Mouse (Mus musculus) lung, adult 2 months (tissue): ENCODE results near the gene Gm13283. TPM values are rescaled to one million over a fixed set of nuclear protein-coding genes. Genes with fewer than 3 reads are reported as not detected.
"Not testable (repeated sequence)": the region's sequence is repeated elsewhere in the genome, so short reads cannot be mapped to it uniquely, and the experiment has no call there.

Source experiments
- DNase-seq: peaks from one replicate; pipeline ENCODE4 v3.0.0; 2022
- H3K4me1 ChIP-seq: fragments of 200-500 bp; 2 replicates; pipeline ENCODE4 v1.6.1; 2011; ENCODE audit warnings: low read length; ENCODE audit not compliant: control insufficient read depth, insufficient read depth
- H3K4me3 ChIP-seq: fragments of 200-500 bp; replicated peaks from 2 replicates; pipeline ENCODE3; 2011; ENCODE audit warnings: low read depth, mild to moderate bottlenecking, control low read depth, low read length; ENCODE audit errors: extremely low read depth
- CTCF ChIP-seq: fragments of 200-500 bp; IDR thresholded peaks from 2 replicates; pipeline ENCODE4 v1.5.1; 2011; ENCODE audit warnings: mild to moderate bottlenecking, low read length, control low read depth; ENCODE audit not compliant: insufficient read depth
- POLR2A ChIP-seq: fragments of 200-500 bp; IDR thresholded peaks from 2 replicates; pipeline ENCODE4 v1.6.1; 2011; ENCODE audit warnings: low read depth, mild to moderate bottlenecking, control low read depth, low read length, borderline replicate concordance; ENCODE audit errors: extremely low read depth
- WGBS: fragments of 180-500 bp; shearing (Covaris S2); methylation state at CpG from one replicate; pipeline ENCODE4 v1.1.7; 2018; 5-methylcytosine and 5-hydroxymethylcytosine counted together
- polyA plus RNA-seq: library from polyadenylated mRNA; depleted of rRNA; stranded (reverse); fragments of >200 nt; gene quantifications from 2 replicates; pipeline ENCODE4 v1.2.3, GENCODE M21; 2012

Gm13283 gene
- polyA plus RNA-seq, 1 experiment, result not detected

DNA sequence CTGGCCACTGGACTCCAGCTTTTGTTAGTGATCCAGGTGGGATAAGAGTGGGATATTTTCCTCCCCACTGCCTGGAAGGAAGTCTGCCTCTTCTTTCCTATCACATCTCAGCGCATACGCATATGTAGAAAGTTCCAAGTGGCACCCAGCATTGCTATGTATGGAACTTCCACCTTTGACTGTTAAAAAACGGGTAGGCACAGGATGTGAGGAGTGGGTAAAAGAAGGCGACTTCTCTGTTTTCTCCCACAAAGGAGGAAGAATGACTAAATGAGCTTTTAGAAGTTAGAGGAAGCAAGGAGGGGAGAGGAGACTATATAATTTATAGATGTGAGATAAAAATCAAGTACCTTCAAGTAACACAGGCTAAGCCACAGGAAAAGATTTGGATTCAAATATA, 18.5 kb upstream of the Gm13283 start:
- no peak overlapping the region for H3K4me3 ChIP-seq
- 76% methylated on average over 4 of the region's 4 CpGs for WGBS
- TF ChIP-seq POLR2A (no peak), CTCF (no peak)
- DNase-seq, result no peak
- no peaks in the 10 kb centered on the region for H3K4me1 ChIP-seq

DNA sequence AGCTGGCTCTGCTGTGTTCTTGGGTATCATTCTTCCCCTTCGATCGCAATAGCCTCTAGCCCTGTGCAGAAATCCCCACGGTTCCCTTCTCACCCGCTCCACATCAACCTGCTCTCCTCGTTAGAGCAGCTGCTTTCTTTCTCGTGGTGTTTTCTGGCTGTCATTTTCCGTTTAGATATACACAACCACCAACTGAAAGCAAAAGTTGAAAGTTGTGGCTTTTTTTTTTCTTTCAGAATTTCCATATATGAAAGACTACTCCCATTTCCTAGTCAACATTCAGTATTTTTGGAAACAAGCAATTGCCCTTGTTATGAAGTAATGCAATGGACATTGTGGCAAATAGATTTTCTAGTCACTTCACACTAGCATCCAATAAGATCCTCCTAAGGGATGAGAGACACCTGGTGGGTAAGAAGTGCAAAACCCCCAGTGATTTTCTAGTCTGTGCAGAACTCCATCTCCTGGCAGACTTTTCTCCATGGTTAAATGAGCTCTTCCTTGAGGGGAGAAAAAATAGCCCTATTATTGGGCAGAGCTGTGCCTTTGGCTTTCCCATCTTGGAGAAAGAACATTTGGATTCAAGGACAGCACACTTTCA, 17.0 kb upstream of the Gm13283 start:
- H3K4me3 ChIP-seq, result no peak overlapping the region
- WGBS, result 60% methylated on average over 7 of the region's 7 CpGs
- no peak for DNase-seq
- TF ChIP-seq POLR2A, result no peak
- TF ChIP-seq CTCF, result no peak
- no peaks in the 10 kb centered on the region for H3K4me1 ChIP-seq

DNA sequence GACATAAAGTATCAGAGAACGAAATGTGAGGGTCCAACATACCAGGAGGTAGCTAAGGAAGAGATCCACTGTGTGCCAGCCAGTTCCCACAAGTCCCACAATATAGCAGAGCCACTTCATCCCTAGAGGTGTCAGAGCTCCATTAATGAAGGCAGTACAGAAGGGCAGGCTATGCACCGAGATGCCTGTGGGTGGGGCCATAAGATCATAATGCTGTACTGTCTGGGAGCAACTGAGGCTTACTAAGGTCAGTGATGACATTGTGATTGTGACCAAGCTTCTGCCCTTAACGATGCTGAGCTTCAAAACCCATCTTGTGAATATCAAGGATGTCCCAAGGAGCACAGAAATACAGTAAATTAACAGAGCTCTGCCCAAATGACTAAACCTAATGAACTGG, 15.7 kb upstream of the Gm13283 start:
- Histone ChIP-seq H3K4me1 (no peaks in the 10 kb centered on the region), H3K4me3 (no peak overlapping the region)
- no peak for DNase-seq
- TF ChIP-seq CTCF (peak; percentile 37; the same call in 1 of the 2 replicates), POLR2A (no peak)
- WGBS, result 63% methylated on average over 3 of the region's 3 CpGs

DNA sequence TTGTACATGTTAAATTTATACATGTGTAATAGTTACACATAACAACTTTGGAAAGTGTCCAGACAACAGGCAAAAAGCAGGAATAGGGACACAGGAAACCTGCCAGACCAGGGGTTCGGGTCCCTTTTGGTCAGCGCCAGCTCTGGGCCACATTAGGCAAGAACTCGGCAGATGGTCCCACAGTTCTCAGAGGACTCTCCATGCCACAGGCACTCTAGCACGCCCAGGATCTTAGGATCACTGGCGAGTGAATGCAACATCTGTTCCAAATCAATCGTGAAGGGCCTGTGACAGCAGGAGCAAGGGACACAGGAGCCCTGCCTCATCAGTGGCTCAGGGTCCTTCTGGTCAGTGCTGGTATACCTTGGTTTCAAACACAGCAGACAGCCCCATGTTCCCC, 10.0 kb upstream of the Gm13283 start:
- WGBS, result 67% methylated on average over 6 of the region's 6 CpGs
- H3K4me3 ChIP-seq, result no peak overlapping the region
- no peak for DNase-seq
- H3K4me1 ChIP-seq, result no peaks in the 10 kb centered on the region
- no peak for TF ChIP-seq POLR2A
- TF ChIP-seq CTCF, result no peak

DNA sequence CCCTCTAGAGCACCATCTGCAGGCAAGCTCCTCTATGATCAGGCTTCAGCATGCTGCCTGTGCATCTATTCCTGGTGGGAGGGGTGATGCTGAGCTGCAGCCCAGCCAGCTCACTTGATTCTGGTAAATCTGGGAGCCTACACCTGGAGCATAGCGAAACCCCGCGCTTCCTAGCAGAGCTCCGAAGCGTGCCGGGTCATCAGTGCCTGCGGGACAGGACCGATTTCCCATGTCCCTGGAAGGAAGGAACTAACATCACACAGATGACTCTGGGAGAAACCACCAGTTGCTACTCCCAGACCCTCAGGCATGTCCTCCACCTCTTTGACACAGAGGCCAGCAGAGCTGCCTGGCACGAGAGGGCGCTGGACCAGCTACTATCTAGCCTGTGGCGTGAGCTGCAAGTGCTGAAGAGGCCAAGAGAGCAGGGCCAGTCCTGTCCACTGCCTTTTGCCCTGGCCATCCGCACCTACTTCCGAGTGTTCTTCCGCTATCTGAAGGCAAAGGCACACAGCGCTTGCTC, 5.0 kb upstream of the Gm13283 start, which contains the start of gene Gm13271:
Gm13271 (plus strand) TSS at position 51 of the 523 bp plus-strand sequence.
- peak; percentile 66 for DNase-seq
- not testable (repeated sequence) for H3K4me3 ChIP-seq, H3K4me1 ChIP-seq
- WGBS, result 75% methylated on average over 15 of the region's 15 CpGs

DNA sequence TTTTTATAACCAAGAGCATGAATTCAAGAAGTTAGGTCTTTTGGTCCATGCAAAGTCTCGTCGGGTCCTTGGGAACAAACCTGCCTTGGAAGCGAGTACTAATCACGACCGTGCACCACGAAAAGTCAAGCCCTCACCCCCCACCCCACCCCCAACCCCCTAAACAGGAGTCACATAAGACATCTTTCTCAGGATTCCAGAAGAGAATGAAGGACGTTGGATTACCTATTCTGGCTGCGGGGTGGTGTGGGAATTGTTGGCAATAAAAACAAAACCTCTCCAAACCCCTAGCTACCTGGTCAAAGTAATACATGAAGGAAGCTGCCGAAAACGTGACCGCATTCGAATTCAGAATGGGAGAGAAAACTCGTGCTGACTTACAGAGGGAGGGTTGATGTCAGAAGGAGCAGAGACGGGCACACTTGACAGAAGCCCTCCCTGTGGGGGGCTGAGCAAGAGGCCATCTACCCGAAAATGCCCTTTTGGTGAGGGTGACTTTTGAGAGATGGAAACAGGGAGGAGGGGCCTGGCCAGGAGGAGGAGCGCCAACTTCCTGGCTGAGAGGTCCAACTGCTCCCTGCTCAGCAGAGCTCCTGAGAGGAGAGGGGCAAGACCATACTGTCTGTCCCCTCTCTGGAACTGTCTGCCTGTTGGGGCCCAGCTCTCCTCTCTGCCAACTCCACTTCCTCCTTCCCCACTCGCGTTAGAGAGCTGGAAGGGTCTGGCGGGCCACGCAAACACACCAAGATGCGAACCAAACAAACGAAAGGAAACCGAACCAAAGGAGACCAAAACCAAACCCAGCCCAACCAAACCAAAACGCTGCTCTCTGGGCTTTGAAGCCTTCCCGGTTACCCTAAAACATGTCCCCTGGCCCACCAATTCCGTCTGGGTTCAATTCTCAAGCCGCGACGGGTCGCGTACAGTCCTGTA, 3.1 kb upstream of the Gm13283 start:
- WGBS, result 8% methylated on average over 28 of the region's 31 CpGs
- peak; percentile 47 for DNase-seq
- peak; percentile 46; the same call in 1 of the 2 replicates for TF ChIP-seq POLR2A

DNA sequence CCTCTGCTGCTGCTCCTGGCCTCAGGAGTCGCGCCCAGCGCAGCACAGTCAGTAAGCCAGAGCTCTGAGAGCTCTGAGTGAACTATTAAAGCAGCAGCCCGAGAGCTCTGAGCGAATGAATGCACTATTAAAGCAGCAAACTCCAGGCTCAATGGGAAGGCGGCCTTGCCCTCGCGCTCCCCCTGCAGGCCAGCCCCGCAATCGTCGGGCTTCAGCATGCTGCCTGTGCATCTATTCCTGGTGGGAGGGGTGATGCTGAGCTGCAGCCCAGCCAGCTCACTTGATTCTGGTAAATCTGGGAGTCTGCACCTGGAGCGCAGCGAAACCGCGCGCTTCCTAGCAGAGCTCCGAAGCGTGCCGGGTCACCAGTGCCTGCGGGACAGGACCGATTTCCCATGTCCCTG, 2.3 kb upstream of the Gm13283 start:
- under 1% methylated on average over 20 of the region's 21 CpGs for WGBS
- not testable (repeated sequence) for H3K4me1 ChIP-seq
- TF ChIP-seq POLR2A (peak; percentile 52; the same call in 1 of the 2 replicates), CTCF (peak; percentile 61)
- DNase-seq, result peak; percentile 89
- peak overlapping the region; percentile 89 for H3K4me3 ChIP-seq

More for the DNA sequence above, 3.1 kb upstream of the Gm13283 start:
- peak overlapping the region; percentile 89 for H3K4me3 ChIP-seq
- H3K4me1 ChIP-seq, result not testable (repeated sequence)

DNA sequence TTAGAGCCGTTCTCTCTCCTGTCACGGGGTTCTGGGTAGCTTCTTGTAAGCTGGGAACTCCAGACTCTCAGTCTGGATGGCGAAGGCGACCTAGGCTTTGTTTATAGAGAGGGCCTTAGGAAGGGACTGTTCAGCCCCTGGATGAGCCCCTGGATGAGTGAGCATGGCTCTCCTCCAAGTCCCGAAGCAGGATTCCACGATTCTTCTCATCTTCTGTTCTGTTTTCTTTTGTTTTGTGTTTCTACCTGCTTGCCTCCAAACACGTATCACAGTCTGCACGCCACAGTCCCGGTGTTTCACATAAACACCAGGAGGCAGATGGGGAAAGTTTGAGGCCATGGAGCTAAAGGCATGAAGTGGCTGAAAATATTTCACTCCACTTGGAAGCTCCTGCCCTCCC, 1.2 kb upstream of the Gm13283 start:
- not testable (repeated sequence) for H3K4me3 ChIP-seq, DNase-seq, H3K4me1 ChIP-seq
- 85% methylated on average over 9 of the region's 9 CpGs for WGBS

DNA sequence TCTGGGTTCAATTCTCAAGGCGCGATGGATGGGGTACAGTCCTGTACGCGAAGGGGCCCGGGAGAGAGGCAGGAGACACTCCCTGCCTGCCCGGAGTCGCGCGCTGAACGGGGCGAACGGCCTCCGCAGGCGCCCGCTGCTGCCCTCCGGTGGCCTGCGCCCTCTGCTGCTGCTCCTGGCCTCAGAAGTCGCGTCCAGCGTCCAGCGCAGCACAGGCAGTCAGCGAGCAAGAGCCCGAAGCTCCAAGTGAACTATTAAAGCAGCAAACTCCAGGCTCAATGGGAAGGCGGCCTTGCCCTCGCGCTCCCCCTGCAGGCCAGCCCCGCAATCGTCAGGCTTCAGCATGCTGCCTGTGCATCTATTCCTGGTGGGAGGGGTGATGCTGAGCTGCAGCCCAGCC, 512 bp downstream of the Gm13283 start:
- TF ChIP-seq POLR2A (peak; percentile 68; the same call in 1 of the 2 replicates), CTCF (0 out of 2 replicates have a peak, but pooled peaks have one; percentile 8)
- not testable (repeated sequence) for H3K4me1 ChIP-seq, H3K4me3 ChIP-seq
- WGBS, result under 1% methylated on average over 24 of the region's 28 CpGs
- peak; percentile 68 for DNase-seq

DNA sequence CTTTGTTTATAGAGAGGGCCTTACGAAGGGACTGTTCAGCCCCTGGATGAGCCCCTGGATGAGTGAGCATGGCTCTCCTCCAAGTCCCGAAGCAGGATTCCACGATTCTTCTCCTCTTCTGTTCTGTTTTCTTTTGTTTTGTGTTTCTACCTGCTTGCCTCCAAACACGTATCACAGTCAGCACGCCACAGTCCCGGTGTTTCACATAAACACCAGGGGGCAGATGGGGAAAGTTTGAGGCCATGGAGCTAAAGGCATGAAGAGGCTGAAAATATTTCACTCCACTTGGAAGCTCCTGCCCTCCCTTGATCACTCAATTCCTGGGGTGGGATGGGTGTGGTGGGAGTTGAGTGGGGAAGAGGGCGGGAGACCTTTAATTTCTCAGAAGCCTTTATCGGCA, 1.9 kb downstream of the Gm13283 start:
- peak; percentile 57 for DNase-seq
- not testable (repeated sequence) for H3K4me3 ChIP-seq, H3K4me1 ChIP-seq
- 66% methylated on average over 6 of the region's 8 CpGs for WGBS

DNA sequence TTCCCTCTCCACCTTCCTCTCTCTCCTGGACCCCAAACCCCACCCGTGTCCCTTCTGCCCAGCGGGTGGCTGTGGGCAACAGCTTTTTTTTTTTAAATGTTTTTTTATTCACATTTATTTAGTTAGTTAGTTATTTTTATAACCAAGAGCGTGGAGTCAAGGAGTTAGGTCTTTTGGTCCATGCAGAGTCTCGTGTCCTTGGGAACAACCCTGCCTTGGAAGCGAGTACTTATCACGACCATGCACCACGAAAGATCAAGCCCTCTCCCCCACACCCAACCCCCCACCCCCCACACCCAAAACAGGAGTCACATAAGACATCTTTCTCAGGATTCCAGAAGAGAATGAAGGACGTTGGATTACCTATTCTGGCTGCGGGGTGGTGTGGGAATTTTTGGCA, 2.4 kb downstream of the Gm13283 start:
- not testable (repeated sequence) for H3K4me1 ChIP-seq, H3K4me3 ChIP-seq, DNase-seq
- WGBS, result 50% methylated on average over 9 of the region's 9 CpGs
